Mouse (Mus musculus) kidney, postnatal 14 days (tissue): ENCODE results near the gene Olfr403.
"Not testable (repeated sequence)": the region's sequence is repeated elsewhere in the genome, so short reads cannot be mapped to it uniquely, and the experiment has no call there.

ENCODE experiments used
- DNase-seq: peaks from one replicate; pipeline ENCODE4 v3.0.0; 2022; ENCODE audit warnings: mixed read lengths

Olfr403 gene

DNA sequence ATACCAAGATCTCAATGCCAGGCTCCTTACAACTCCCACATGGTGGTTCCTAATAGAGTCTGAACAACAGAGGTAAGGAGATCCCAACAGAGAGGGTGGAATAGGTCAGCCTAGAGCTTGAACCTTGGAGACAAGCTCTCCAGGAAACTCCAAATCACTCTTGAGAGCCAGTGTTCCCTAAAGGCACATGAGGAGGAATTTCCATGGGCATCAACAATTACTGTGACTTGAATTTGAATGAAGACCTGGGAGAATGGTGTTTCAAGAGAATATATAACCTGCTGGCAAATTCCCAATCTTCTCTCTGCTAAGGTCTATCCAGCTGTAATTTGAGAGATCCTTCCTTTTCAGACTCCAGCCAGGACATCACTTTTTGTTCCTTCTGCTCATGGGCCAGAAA is at the start of gene Olfr403:
Gene Olfr403, plus strand, starts transcription at position 301 of the 400 bp plus-strand sequence.
- no peak for DNase-seq

DNA sequence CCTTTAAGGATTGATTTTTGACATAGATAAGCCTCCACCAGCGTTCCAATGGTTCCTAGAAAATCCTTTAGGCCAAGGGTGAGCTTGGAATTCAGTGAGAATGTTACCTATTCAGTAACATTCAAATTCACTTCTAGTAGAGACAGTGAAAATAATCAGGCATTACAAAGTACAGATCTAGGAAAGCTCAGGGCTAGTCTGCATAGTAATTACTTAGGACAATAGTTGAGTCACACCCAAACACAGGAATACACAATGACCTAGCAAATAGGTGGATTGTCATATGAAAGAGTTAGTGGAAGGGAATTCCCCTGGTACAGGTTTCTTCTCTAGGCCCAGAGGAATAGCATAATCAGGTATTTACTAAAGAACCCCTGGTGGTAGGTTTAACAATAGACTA is 46.0 kb upstream of the Olfr403 start:
- DNase-seq = not testable (repeated sequence)

DNA sequence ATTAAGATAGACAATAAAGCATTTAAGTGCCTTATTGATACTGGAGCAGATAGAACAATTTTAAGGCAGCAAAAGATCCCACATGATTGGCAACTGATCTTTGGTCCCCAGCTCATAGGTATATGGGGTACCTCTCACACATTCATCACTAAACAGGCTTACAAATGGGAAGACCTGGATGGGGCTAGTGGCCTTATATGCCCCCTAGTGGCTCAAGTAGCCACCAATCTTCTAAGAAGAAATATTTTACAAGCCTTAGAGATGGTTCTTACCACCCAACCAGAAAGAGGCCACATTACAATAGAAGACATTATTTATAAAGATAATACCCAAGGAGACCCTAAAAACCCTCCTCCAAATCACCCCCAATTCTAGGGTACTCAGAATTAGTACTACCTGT is 40.2 kb upstream of the Olfr403 start:
- DNase-seq = no peak

DNA sequence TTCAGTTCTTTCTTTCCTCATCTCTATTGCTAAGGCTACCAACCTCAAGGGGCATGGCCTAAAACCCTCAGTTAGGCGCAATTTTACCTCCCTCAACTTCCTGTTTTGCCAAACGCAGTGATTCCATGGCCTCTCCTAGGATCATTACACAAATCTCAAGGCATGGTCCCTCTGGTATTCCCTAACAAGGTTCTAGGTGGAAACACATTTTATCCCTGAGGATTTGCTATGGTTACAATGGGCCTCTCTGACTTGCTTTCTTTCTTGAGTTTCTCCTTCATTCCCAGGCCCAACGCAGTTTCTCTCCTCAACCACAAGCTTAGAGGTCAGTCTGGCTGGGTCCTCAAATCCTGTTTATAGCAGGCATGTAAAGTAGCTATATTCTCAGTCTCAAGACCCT is 32.8 kb upstream of the Olfr403 start, which contains the start of gene Olfr402:
Gene Olfr402, plus strand, starts transcription at position 301 of the 400 bp plus-strand sequence.
- DNase-seq = no peak

DNA sequence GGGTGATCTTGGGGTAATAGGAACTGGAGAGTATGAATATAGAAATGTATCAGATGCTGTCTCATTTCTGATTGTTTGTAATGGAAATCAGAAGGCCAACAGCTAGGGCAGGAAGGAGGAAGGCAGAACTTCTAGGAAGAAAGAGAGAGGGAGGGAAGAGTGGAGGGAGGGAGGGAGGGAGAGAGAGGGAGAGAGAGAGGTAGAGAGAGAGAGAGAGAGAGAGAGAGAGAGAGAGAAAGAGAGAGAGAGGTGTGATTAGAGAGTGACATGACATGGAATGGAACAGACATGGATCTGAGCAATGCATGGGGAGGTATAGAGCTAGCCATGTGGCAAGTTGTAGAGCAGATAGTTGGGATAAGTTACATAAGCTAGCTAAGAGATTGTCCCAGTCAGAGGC is 17.3 kb upstream of the Olfr403 start:
- DNase-seq = no peak

DNA sequence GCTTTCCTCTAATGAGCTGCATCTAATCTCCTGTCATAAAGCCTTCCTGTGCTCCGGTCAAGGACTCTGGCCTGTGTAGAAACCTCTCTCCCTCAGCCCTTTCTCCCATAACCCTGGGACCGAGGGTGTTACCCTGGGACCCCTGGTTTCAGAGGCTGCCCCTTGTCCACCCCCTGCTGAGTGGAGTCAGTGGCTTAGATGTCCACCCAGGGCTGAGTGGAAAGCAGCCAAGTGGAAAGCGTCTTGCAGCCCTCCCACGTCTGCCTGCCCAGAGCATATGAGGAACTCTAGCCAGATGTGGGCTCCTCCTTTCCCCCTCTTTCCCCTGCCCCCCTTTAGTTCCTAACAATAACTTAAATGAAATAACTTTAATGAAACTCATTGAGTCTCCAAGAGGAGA is 2.9 kb upstream of the Olfr403 start:
- peak; percentile 31 for DNase-seq

DNA sequence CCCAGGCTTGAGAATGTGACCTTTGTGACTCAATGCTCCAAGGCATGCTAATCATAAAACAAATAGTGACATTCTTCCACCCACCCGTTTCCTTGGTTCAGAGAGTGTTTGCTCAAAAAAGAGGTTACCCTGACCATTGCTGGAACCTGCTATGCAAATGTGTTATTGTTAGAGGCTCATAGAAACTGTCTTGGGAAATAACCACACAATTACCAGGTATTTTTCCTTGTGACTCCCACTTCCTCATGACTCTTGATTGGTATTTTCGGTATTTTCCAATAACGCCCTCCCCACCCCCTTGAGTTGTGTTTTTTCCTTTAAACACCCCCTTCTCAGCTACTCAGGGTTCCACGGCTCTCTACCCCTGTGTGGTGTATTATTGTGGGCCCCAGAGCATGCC is 2.3 kb upstream of the Olfr403 start:
- no peak for DNase-seq

DNA sequence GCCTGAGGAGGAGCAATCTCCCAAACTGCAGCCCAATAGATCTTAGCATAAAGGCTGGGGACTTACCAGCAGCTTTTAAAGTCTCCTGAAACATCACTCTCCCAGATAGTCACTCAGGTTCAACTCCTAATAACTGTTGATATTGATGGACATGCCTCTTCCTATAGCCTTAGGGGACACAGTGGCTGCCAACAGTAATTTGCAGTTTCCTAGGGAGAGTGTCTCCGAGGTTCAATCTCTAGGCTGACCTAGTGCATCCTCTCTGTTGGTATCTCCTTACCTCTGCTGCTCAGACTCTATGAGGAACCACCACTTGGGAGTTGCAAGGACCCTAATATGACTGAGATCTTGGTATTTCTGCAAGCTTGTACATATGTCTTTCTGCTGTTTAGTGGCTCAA is 25.2 kb downstream of the Olfr403 start, which contains the start of gene Olfr43:
Gene Olfr43, minus strand, starts transcription at position 101 of the 400 bp plus-strand sequence.
- DNase-seq = no peak

DNA sequence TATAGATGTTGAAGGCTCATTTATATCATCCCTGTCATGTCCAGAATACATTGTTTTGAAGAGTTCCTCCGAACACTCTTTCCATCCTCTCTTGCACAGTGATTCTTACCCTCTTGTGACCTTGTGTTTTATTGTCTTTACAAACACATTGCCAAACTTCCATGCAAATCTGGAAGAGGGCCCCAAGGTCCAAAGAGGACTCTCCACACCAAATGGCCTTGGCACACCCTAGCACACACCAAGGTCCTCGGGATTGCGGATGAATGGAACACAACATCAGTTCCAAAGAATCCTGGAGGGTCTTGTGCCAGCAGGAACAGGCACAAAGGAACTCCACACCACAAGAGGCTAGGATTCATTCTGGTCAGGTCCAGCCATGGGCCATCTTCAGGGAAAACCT is 55.2 kb downstream of the Olfr403 start:
- no peak for DNase-seq
